Mouse (Mus musculus) thymus, adult 2 months (tissue): Measurements from ENCODE around the gene Ankrd63. TPM values are rescaled to one million over a fixed set of nuclear protein-coding genes. Genes with fewer than 3 reads are reported as not detected.

ENCODE experiments used
- DNase-seq: peaks from one replicate; pipeline ENCODE4 v3.0.0; 2021
- H3K27ac ChIP-seq: fragments of 200-500 bp; 2 replicates; pipeline ENCODE4 v1.5.1; 2012; ENCODE audit warnings: low read length, control low read depth; ENCODE audit not compliant: control insufficient read depth, insufficient read depth
- H3K27me3 ChIP-seq: fragments of 200-500 bp; 2 replicates; pipeline ENCODE4 v1.6.1; 2012; ENCODE audit warnings: mild to moderate bottlenecking, low read length, moderate library complexity, mixed read lengths; ENCODE audit not compliant: control insufficient read depth, insufficient read depth
- H3K36me3 ChIP-seq: fragments of 200-500 bp; 2 replicates; pipeline ENCODE4 v1.6.1; 2012; ENCODE audit warnings: mild to moderate bottlenecking, low read length, moderate library complexity; ENCODE audit not compliant: control insufficient read depth, insufficient read depth
- H3K4me1 ChIP-seq: fragments of 200-500 bp; replicated peaks from 2 replicates; pipeline ENCODE4 v1.6.1; 2012; ENCODE audit warnings: low read length; ENCODE audit not compliant: control insufficient read depth, insufficient read depth
- H3K4me3 ChIP-seq: fragments of 200-500 bp; 2 replicates; pipeline ENCODE4 v1.5.1; 2012; ENCODE audit warnings: mild to moderate bottlenecking, low read length, control low read depth, moderate library complexity; ENCODE audit not compliant: control insufficient read depth, insufficient read depth
- CTCF ChIP-seq: fragments of 200-500 bp; IDR thresholded peaks from 2 replicates; pipeline ENCODE4 v1.5.1; 2012; ENCODE audit warnings: mild to moderate bottlenecking, control low read depth, low read length, moderate library complexity, borderline replicate concordance; ENCODE audit not compliant: control insufficient read depth, poor library complexity, insufficient read depth; ENCODE audit errors: extremely low read depth
- POLR2A ChIP-seq: fragments of 200-500 bp; IDR thresholded peaks from 2 replicates; pipeline ENCODE4 v1.6.1; 2012; ENCODE audit warnings: mild to moderate bottlenecking, low read length, control low read depth, moderate library complexity; ENCODE audit not compliant: control insufficient read depth, poor library complexity, insufficient read depth; ENCODE audit errors: extremely low read depth
- WGBS: fragments of 180-500 bp; shearing (Covaris S2); methylation state at CpG from one replicate; pipeline ENCODE4 v1.1.7; 2018; 5-methylcytosine and 5-hydroxymethylcytosine counted together
- polyA plus RNA-seq: library from polyadenylated mRNA; depleted of rRNA; stranded (reverse); fragments of >200 nt; gene quantifications from 2 replicates; pipeline ENCODE4 v1.2.3, GENCODE M21; 2012

Gene Ankrd63
- polyA plus RNA-seq, 1 experiment: 0.27 TPM

- Histone ChIP-seq H3K36me3 (no peaks in the 10 kb centered on the region), H3K27ac (no peak overlapping the region), H3K4me3 (no peak overlapping the region), H3K4me1 (peaks cover 10% of the 10 kb centered on the region), H3K27me3 (peaks cover 17% of the 10 kb centered on the region)
- DNase-seq: no peak
- no peak for TF ChIP-seq POLR2A
- no peak for TF ChIP-seq CTCF
- WGBS: 97% methylated on average over 6 of the region's 6 CpGs
Observed at GRCm38 (mm10) chr2:118680926-118681325, 22.8 kb downstream of the Ankrd63 start.

GRCm38 (mm10) chr2:118679577-118679976 lies 24.2 kb downstream of the Ankrd63 start:
- peaks cover 10% of the 10 kb centered on the region for H3K4me1 ChIP-seq
- no peaks in the 10 kb centered on the region for H3K36me3 ChIP-seq
- TF ChIP-seq CTCF (no peak), POLR2A (no peak)
- no peak for DNase-seq
- no peak overlapping the region for H3K4me3 ChIP-seq
- H3K27me3 ChIP-seq: peaks cover 17% of the 10 kb centered on the region
- WGBS: 95% methylated on average over 3 of the region's 3 CpGs
- no peak overlapping the region for H3K27ac ChIP-seq

GRCm38 (mm10) chr2:118677817-118678216 lies 25.9 kb downstream of the Ankrd63 start:
- Histone ChIP-seq H3K4me3 (no peak overlapping the region), H3K27me3 (peaks cover 17% of the 10 kb centered on the region), H3K4me1 (peaks cover 10% of the 10 kb centered on the region), H3K27ac (no peak overlapping the region), H3K36me3 (no peaks in the 10 kb centered on the region)
- TF ChIP-seq CTCF (no peak), POLR2A (no peak)
- 71% methylated on average over 4 of the region's 4 CpGs for WGBS
- DNase-seq: no peak

DNA sequence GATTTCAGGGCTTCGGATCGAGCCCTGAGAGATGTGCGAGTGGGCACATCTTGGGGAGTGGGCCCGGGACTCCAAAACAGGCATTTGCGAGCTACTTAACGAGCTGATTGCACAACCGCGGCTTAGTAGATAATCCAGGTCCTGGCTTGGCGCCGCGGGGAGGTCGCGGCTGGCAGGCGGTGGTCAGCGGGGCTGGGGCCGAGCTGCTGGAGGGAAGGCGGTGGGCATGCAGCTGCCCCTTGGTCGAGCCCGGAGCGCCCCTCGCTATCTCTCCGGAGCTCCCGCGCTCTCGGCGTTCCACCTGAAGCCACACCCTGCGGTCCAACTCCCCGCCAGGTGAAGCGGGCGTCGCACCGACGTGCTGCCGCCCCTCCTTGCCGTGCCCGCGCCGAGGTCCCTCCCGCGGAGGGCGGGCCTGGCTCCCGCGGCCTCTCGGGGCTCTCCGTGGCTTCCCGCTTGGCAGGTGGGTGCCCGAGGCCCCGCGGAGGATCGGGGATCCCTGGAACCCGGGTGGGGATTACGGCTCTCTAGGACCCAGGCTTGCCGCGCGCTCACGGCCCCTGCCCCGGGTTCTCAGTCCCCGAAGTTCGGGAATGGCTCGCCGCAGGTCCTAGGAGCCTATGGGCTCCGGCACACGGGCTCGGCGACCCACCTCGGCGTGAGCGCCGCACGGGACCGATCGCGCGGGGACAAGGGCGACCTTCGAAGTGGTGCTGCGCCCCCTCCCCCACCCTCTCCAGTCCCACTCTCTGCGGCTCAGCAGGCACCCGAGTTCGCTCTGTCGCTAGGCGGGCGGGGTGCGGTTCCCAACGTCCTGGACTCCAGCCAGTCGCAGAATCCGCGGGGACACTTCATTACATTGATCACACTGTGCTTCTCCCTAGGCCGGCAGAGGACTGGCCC lies 26.7 kb downstream of the Ankrd63 start:
- Histone ChIP-seq H3K27me3 (peaks cover 17% of the 10 kb centered on the region), H3K4me1 (peaks cover 10% of the 10 kb centered on the region), H3K27ac (no peak overlapping the region), H3K4me3 (peak overlapping the region; percentile 38), H3K36me3 (no peaks in the 10 kb centered on the region)
- 6% methylated on average over 88 of the region's 89 CpGs for WGBS
- DNase-seq: no peak
- no peak for TF ChIP-seq CTCF
- no peak for TF ChIP-seq POLR2A

DNA sequence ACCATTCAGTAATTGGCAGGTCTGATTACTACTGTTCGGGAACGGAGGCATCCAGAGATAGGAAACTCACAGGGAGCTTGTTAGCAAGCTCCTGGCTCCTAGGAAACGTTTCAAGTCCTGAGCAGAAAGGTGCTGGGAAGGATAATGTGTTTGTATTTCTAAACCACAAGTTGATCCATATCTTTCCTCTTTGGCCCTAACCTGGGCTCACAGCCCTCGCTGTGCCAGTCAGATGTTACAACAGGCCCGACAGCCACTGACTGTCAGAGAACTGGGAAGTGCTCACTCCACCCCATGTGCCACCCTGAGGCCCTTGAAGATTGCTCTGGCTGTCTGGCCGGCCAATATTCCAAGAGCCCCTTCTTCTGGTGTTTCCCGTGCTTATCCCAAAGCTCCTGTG lies 29.3 kb downstream of the Ankrd63 start:
- no peak overlapping the region for H3K4me3 ChIP-seq
- WGBS: 80% methylated on average over 7 of the region's 7 CpGs
- no peak for TF ChIP-seq CTCF
- H3K4me1 ChIP-seq: peaks cover 11% of the 10 kb centered on the region
- peaks cover 17% of the 10 kb centered on the region for H3K27me3 ChIP-seq
- H3K27ac ChIP-seq: no peak overlapping the region
- no peak for DNase-seq
- no peaks in the 10 kb centered on the region for H3K36me3 ChIP-seq

GRCm38 (mm10) chr2:118673686-118674465 lies 29.9 kb downstream of the Ankrd63 start:
- Histone ChIP-seq H3K4me1 (peaks cover 17% of the 10 kb centered on the region), H3K27ac (no peak overlapping the region), H3K36me3 (no peaks in the 10 kb centered on the region), H3K27me3 (peaks cover 17% of the 10 kb centered on the region), H3K4me3 (no peak overlapping the region)
- TF ChIP-seq CTCF: no peak
- DNase-seq: no peak
- 82% methylated on average over 15 of the region's 15 CpGs for WGBS

- Histone ChIP-seq H3K27ac (no peak overlapping the region), H3K4me3 (no peak overlapping the region), H3K27me3 (peaks cover 2% of the 10 kb centered on the region; the same call in 1 of the 2 replicates), H3K36me3 (no peaks in the 10 kb centered on the region), H3K4me1 (peaks cover 10% of the 10 kb centered on the region)
- DNase-seq: no peak
- TF ChIP-seq CTCF: no peak
- TF ChIP-seq POLR2A: no peak
- WGBS: 92% methylated on average over 1 of the region's 1 CpGs
Observed at GRCm38 (mm10) chr2:118671728-118672127, 32.0 kb downstream of the Ankrd63 start.
